Mouse (Mus musculus) intestine, postnatal 0 days (tissue): Measurements from ENCODE around the gene Rhox3a2. TPM values are rescaled to one million over a fixed set of nuclear protein-coding genes. Genes with fewer than 3 reads are reported as not detected.
"Not testable (repeated sequence)": the region's sequence is repeated elsewhere in the genome, so short reads cannot be mapped to it uniquely, and the experiment has no call there.

Source experiments
- ATAC-seq: fragments of 200-750 bp; cut with Nextera tagmentation; 2 replicates; pipeline ENCODE4 v1.8.0; 2017; ENCODE audit warnings: mild to moderate bottlenecking, moderate TSS enrichment, moderate library complexity
- H3K27ac ChIP-seq: fragments of 300-500 bp; sonication (generic); 2 replicates; pipeline ENCODE4 v1.5.1; 2014; ENCODE audit warnings: mild to moderate bottlenecking, low read depth, low read length, moderate library complexity
- H3K27me3 ChIP-seq: fragments of 300-500 bp; sonication (generic); replicated peaks from 2 replicates; pipeline ENCODE4 v1.6.1; 2014; ENCODE audit warnings: low read length, mixed read lengths; ENCODE audit not compliant: control insufficient read depth, insufficient read depth
- H3K36me3 ChIP-seq: fragments of 300-500 bp; sonication (generic); 2 replicates; pipeline ENCODE4 v1.6.1; 2014; ENCODE audit warnings: mild to moderate bottlenecking, moderate library complexity; ENCODE audit not compliant: control insufficient read depth, insufficient read depth
- H3K4me1 ChIP-seq: fragments of 300-500 bp; sonication (generic); replicated peaks from 2 replicates; pipeline ENCODE4 v1.6.1; 2014; ENCODE audit warnings: antibody characterized with exemption, low read length, mixed read lengths; ENCODE audit not compliant: control insufficient read depth, insufficient read depth
- H3K4me2 ChIP-seq: fragments of 300-500 bp; sonication (generic); replicated peaks from 2 replicates; pipeline ENCODE4 v1.6.1; 2014; ENCODE audit warnings: low read depth, mild to moderate bottlenecking, moderate library complexity
- H3K4me3 ChIP-seq: fragments of 300-500 bp; sonication (generic); 2 replicates; pipeline ENCODE4 v1.5.1; 2014; ENCODE audit warnings: low read depth, low read length
- H3K9ac ChIP-seq: fragments of 300-500 bp; sonication (generic); 2 replicates; pipeline ENCODE4 v1.6.1; 2014; ENCODE audit warnings: mild to moderate bottlenecking, low read depth, low read length
- H3K9me3 ChIP-seq: fragments of 300-500 bp; sonication (generic); 2 replicates; pipeline ENCODE4 v1.6.1; 2016; ENCODE audit warnings: mixed run types; ENCODE audit not compliant: control insufficient read depth
- WGBS: fragments of 180-500 bp; shearing (Covaris S2); extraction: QIAGEN DNeasy Blood & Tissue Kit; methylation state at CpG from one replicate; pipeline ENCODE4 v1.1.7; 2014; 5-methylcytosine and 5-hydroxymethylcytosine counted together
- polyA plus RNA-seq: library from polyadenylated mRNA; unstranded; fragments of >200 nt; fragmentation: Nextera tagmentation; extraction: Ambion mirVana; gene quantifications from 2 replicates; pipeline ENCODE4 v1.2.1, GENCODE M21; 2015

Rhox3a2 gene
- not detected in 2 replicates for polyA plus RNA-seq

- not testable (repeated sequence) for ATAC-seq, H3K4me1 ChIP-seq, H3K27me3 ChIP-seq, H3K9ac ChIP-seq, H3K4me2 ChIP-seq, H3K27ac ChIP-seq, H3K36me3 ChIP-seq, H3K4me3 ChIP-seq, H3K9me3 ChIP-seq
- no CpG with 5 or more reads among the region's 1 CpGs for WGBS
Measured at GRCm38 (mm10) chrX:37379728-37380127, at the start of gene Rhox3a2. TSS of gene Rhox3a2 (plus strand) at chrX:37380028.

- H3K4me1 ChIP-seq, H3K36me3 ChIP-seq: not testable (repeated sequence)
- WGBS: 98% methylated on average over 8 of the region's 16 CpGs
Measured at GRCm38 (mm10) chrX:37390548-37390947, 10.7 kb downstream of the Rhox3a2 start, which contains the start of gene Rhox4a2. TSS of gene Rhox4a2 (plus strand) at chrX:37390848.

GRCm38 (mm10) chrX:37411767-37412166 lies 31.9 kb downstream of the Rhox3a2 start, which contains the start of gene Rhox2b:
TSS of gene Rhox2b (plus strand) at chrX:37412067.
- H3K27me3 ChIP-seq, H3K36me3 ChIP-seq, H3K4me1 ChIP-seq, H3K4me2 ChIP-seq, ATAC-seq, H3K9me3 ChIP-seq, H3K9ac ChIP-seq, H3K27ac ChIP-seq, H3K4me3 ChIP-seq: not testable (repeated sequence)
- no CpG with 5 or more reads among the region's 9 CpGs for WGBS

More at GRCm38 (mm10) chrX:37390548-37390947, 10.7 kb downstream of the Rhox3a2 start, which contains the start of gene Rhox4a2:
- not testable (repeated sequence) for H3K4me2 ChIP-seq, H3K9me3 ChIP-seq, H3K27ac ChIP-seq, H3K4me3 ChIP-seq, H3K27me3 ChIP-seq, H3K9ac ChIP-seq, ATAC-seq

- H3K9me3 ChIP-seq, H3K4me3 ChIP-seq, H3K4me1 ChIP-seq, H3K36me3 ChIP-seq, H3K27ac ChIP-seq, H3K9ac ChIP-seq, ATAC-seq, H3K4me2 ChIP-seq, H3K27me3 ChIP-seq: not testable (repeated sequence)
- WGBS: 89% methylated on average over 14 of the region's 15 CpGs
Measured at GRCm38 (mm10) chrX:37432194-37432593, 52.4 kb downstream of the Rhox3a2 start, which contains the start of gene Rhox4b. TSS of gene Rhox4b (plus strand) at chrX:37432494.

Other genes starting within 250 kb of the Rhox3a2 start
- 0.10 TPM in 1 of 2 replicates, not detected in the other for gene Akap14, start 211.2 kb upstream of the Rhox3a2 start, polyA plus RNA-seq
- gene Ndufa1, start 188.9 kb upstream of the Rhox3a2 start, polyA plus RNA-seq: 676 and 731 TPM in 2 replicates
- gene Rnf113a1, start 188.8 kb upstream of the Rhox3a2 start, polyA plus RNA-seq: 6.1 and 7.1 TPM in 2 replicates
- not detected in 2 replicates for gene Gm9, start 169.0 kb upstream of the Rhox3a2 start, polyA plus RNA-seq
- not detected in 2 replicates for gene Rhox1, start 157.8 kb upstream of the Rhox3a2 start, polyA plus RNA-seq
- gene Rhox2a, start 135.1 kb upstream of the Rhox3a2 start, polyA plus RNA-seq: not detected in 2 replicates
- gene Rhox3a, start 130.1 kb upstream of the Rhox3a2 start, polyA plus RNA-seq: not detected in 2 replicates
- gene Rhox4a, start 114.7 kb upstream of the Rhox3a2 start, polyA plus RNA-seq: not detected in 2 replicates
- not detected in 2 replicates for gene Rhox4a2, start 10.8 kb downstream of the Rhox3a2 start, polyA plus RNA-seq
- not detected in 2 replicates for gene Rhox2b, start 32.0 kb downstream of the Rhox3a2 start, polyA plus RNA-seq
- not detected in 2 replicates for gene Rhox4b, start 52.5 kb downstream of the Rhox3a2 start, polyA plus RNA-seq
- gene Rhox2c, start 73.7 kb downstream of the Rhox3a2 start, polyA plus RNA-seq: not detected in 2 replicates
- gene Rhox3c, start 78.6 kb downstream of the Rhox3a2 start, polyA plus RNA-seq: not detected in 2 replicates
- gene Rhox4c, start 100.3 kb downstream of the Rhox3a2 start, polyA plus RNA-seq: not detected in 2 replicates
- gene Rhox2d, start 113.4 kb downstream of the Rhox3a2 start, polyA plus RNA-seq: not detected in 2 replicates
- not detected in 2 replicates for gene Rhox4d, start 134.3 kb downstream of the Rhox3a2 start, polyA plus RNA-seq
- not detected in 2 replicates for gene Rhox2e, start 150.4 kb downstream of the Rhox3a2 start, polyA plus RNA-seq
- not detected in 2 replicates for gene Rhox3e, start 162.0 kb downstream of the Rhox3a2 start, polyA plus RNA-seq
- gene Rhox4e, start 177.4 kb downstream of the Rhox3a2 start, polyA plus RNA-seq: not detected in 2 replicates
- not detected in 2 replicates for gene Rhox2f, start 191.4 kb downstream of the Rhox3a2 start, polyA plus RNA-seq
- gene Rhox3f, start 201.0 kb downstream of the Rhox3a2 start, polyA plus RNA-seq: not detected in 2 replicates
- gene Rhox4f, start 227.7 kb downstream of the Rhox3a2 start, polyA plus RNA-seq: not detected in 2 replicates
- not detected in 2 replicates for gene Rhox3g, start 248.6 kb downstream of the Rhox3a2 start, polyA plus RNA-seq